Comparison of ENCODE assay signal across 8 mouse cellular contexts in genomic region chr11:80208860-80209800, GRCm38 (mm10). TPM values are rescaled to one million over a fixed set of nuclear protein-coding genes. Genes with fewer than 3 reads are reported as not detected.
DNase-seq lines count a peak whose midpoint lies in the region; ATAC-seq and TF ChIP-seq lines count a peak whose summit lies in the region.

TSS of gene Rhot1 (plus strand) at chr11:80209019.

- peak within 1 kb of the TSS; percentile 87 for H3K9ac ChIP-seq in CH12.LX (ENCODE audit: insufficient read depth, low read depth)
- H3K9ac ChIP-seq in forebrain, embryonic 12.5 days = peak within 1 kb of the TSS; percentile 87
- H3K9ac ChIP-seq in heart, postnatal 0 days (replicated peaks; ENCODE audit: low read depth, low read length) = peak within 1 kb of the TSS; percentile 97
- H3K9ac ChIP-seq in liver, embryonic 16.5 days (ENCODE audit: low read depth, low read length) = peak within 1 kb of the TSS; percentile 85
- H3K9ac ChIP-seq in neural tube, embryonic 13.5 days = peak within 1 kb of the TSS; percentile 91

- peaks cover 22% of the 10 kb centered on the region for H3K79me2 ChIP-seq in CH12.LX (replicated peaks; ENCODE audit: control insufficient read depth, extremely low read depth, insufficient read depth, poor library complexity, severe bottlenecking)

- no peak for TF ChIP-seq RAD21 in CH12.LX (IDR thresholded peaks at IDR 0.05; ENCODE audit: low read depth, low read length)

- no peaks in the 10 kb centered on the region for H3K9me3 ChIP-seq in CH12.LX (replicated peaks; ENCODE audit: low read length)
- no peaks in the 10 kb centered on the region for H3K9me3 ChIP-seq in forebrain, embryonic 12.5 days
- no peaks in the 10 kb centered on the region for H3K9me3 ChIP-seq in heart, postnatal 0 days (replicated peaks; ENCODE audit: control insufficient read depth, low read length)
- H3K9me3 ChIP-seq in liver, embryonic 16.5 days (replicated peaks; ENCODE audit: control insufficient read depth, low read length) = no peaks in the 10 kb centered on the region
- no peaks in the 10 kb centered on the region for H3K9me3 ChIP-seq in neural tube, embryonic 13.5 days

- under 1% methylated on average over 72 of the region's 78 CpGs for WGBS in forebrain, embryonic 12.5 days
- WGBS in heart, postnatal 0 days = under 1% methylated on average over 74 of the region's 78 CpGs
- under 1% methylated on average over 66 of the region's 78 CpGs for WGBS in liver, embryonic 16.5 days (ENCODE audit: insufficient replicate concordance)
- WGBS in neural tube, embryonic 13.5 days = under 1% methylated on average over 74 of the region's 78 CpGs

- peak within 1 kb of the TSS; percentile 55 for H3K4me2 ChIP-seq in CH12.LX (ENCODE audit: insufficient read depth, low read depth, poor library complexity, severe bottlenecking)
- H3K4me2 ChIP-seq in forebrain, embryonic 12.5 days = peak within 1 kb of the TSS; percentile 65
- peak within 1 kb of the TSS; percentile 73 for H3K4me2 ChIP-seq in heart, postnatal 0 days (ENCODE audit: low read depth, low read length)
- peak within 1 kb of the TSS; percentile 75 for H3K4me2 ChIP-seq in liver, embryonic 16.5 days (ENCODE audit: low read depth, low read length)
- H3K4me2 ChIP-seq in neural tube, embryonic 13.5 days = peak within 1 kb of the TSS; percentile 66

- peak; percentile 55 to 94; a peak in 3 of 4 replicates for TF ChIP-seq CTCF in CH12.LX (conservative IDR thresholded peaks at IDR 0.05 in 1 of 2, IDR thresholded peaks at IDR 0.05 in 1 of 2; ENCODE audit: low read depth in 2 of 2, low read length in 2 of 2)
- peak; percentile 87 for TF ChIP-seq CTCF in heart, postnatal 0 days (IDR thresholded peaks at IDR 0.05; ENCODE audit: low read depth)
- peak; percentile 94 for TF ChIP-seq CTCF in testis, adult 2 months (IDR thresholded peaks at IDR 0.05; ENCODE audit: control insufficient read depth, insufficient read depth, insufficient replicate concordance, low read depth, low read length)

- peaks cover 8 to 23% of the 10 kb centered on the region in 2 experiments for H3K36me3 ChIP-seq in CH12.LX (replicated peaks in 1 of 2; ENCODE audit: control insufficient read depth in 1 of 2, insufficient read depth in 1 of 2, low read length in 1 of 2)
- peaks cover 10% of the 10 kb centered on the region for H3K36me3 ChIP-seq in forebrain, embryonic 12.5 days (replicated peaks)
- H3K36me3 ChIP-seq in heart, postnatal 0 days (replicated peaks; ENCODE audit: control insufficient read depth, insufficient read depth, low read length) = peaks cover 4% of the 10 kb centered on the region; the same call in 1 of the 2 replicates
- no peaks in the 10 kb centered on the region for H3K36me3 ChIP-seq in liver, embryonic 16.5 days (ENCODE audit: control insufficient read depth, insufficient read depth)
- H3K36me3 ChIP-seq in neural tube, embryonic 13.5 days = peaks cover 5% of the 10 kb centered on the region
- H3K36me3 ChIP-seq in testis, adult 2 months (ENCODE audit: control insufficient read depth, insufficient read depth, low read length) = no peaks in the 10 kb centered on the region

- peaks cover 2 to 29% of the 10 kb centered on the region in 2 experiments; a peak in 3 of 4 replicates for H3K4me1 ChIP-seq in CH12.LX (ENCODE audit: control insufficient read depth in 1 of 2, insufficient read depth in 2 of 2)
- H3K4me1 ChIP-seq in forebrain, embryonic 12.5 days = peaks cover 14% of the 10 kb centered on the region
- peaks cover 10% of the 10 kb centered on the region for H3K4me1 ChIP-seq in heart, postnatal 0 days (ENCODE audit: control insufficient read depth, insufficient read depth)
- peaks cover 17% of the 10 kb centered on the region for H3K4me1 ChIP-seq in liver, embryonic 16.5 days (ENCODE audit: control insufficient read depth, low read depth, low read length)
- H3K4me1 ChIP-seq in neural tube, embryonic 13.5 days (replicated peaks) = peaks cover 21% of the 10 kb centered on the region
- H3K4me1 ChIP-seq in testis, adult 2 months (ENCODE audit: control insufficient read depth, insufficient read depth, low read length) = peaks cover 2% of the 10 kb centered on the region

- peak; percentile 91 for ATAC-seq in forebrain, embryonic 12.5 days (ENCODE audit: low FRiP score)
- peak; percentile 93 for ATAC-seq in heart, postnatal 0 days (ENCODE audit: insufficient read depth, low read depth)
- ATAC-seq in liver, embryonic 16.5 days (ENCODE audit: low read depth) = peak; percentile 95
- ATAC-seq in neural tube, embryonic 13.5 days (ENCODE audit: low read depth) = peak; percentile 96

- dilution Hi-C loops in CH12.LX (cut with MboI; ENCODE audit: extremely low pct_ligation_motif_present, extremely low pct_unique_long_range_greater_than_20kb, low sequenced_read_pairs) = no loop called here

- TF ChIP-seq POLR2A in CH12.LX (IDR thresholded peaks at IDR 0.05; ENCODE audit: low read depth, low read length) = peak; percentile 95
- peak; percentile 74 for TF ChIP-seq POLR2A in testis, adult 2 months (IDR thresholded peaks at IDR 0.05; ENCODE audit: control insufficient read depth, low read depth, low read length)

- in situ Hi-C loops in CH12.LX (cut with MboI; ENCODE audit: low pct_ligation_motif_present, low pct_unique_long_range_greater_than_20kb, low sequenced_read_pairs) = no loop called here

- TF ChIP-seq EP300 in CH12.LX (IDR thresholded peaks at IDR 0.05; ENCODE audit: low read length) = 0 out of 2 replicates have a peak, but pooled peaks have one; percentile 16
- 0 out of 2 replicates have a peak, but pooled peaks have one; percentile 13 for TF ChIP-seq EP300 in heart, postnatal 0 days (IDR thresholded peaks at IDR 0.05; ENCODE audit: low read depth)

- DNase-seq in CH12.LX (ENCODE audit: extremely low read depth) = peak; percentile 96
- DNase-seq in c-Kit-positive CD71-positive TER-119-negative erythroid progenitor cells, embryonic 14.5 days (ENCODE audit: low read depth) = peak; percentile 92
- DNase-seq in heart, postnatal 0 days (ENCODE audit: low spot score) = peak; percentile 92
- DNase-seq in kidney, postnatal 4 days = peak; percentile 98

- no peaks in the 10 kb centered on the region for H3K27me3 ChIP-seq in CH12.LX (replicated peaks)
- H3K27me3 ChIP-seq in forebrain, embryonic 12.5 days = no peaks in the 10 kb centered on the region
- no peaks in the 10 kb centered on the region for H3K27me3 ChIP-seq in heart, postnatal 0 days (ENCODE audit: control insufficient read depth, insufficient read depth, low read length)
- no peaks in the 10 kb centered on the region for H3K27me3 ChIP-seq in liver, embryonic 16.5 days (ENCODE audit: control insufficient read depth, insufficient read depth, low read depth, low read length)
- H3K27me3 ChIP-seq in neural tube, embryonic 13.5 days = no peaks in the 10 kb centered on the region
- no peaks in the 10 kb centered on the region for H3K27me3 ChIP-seq in testis, adult 2 months (ENCODE audit: control insufficient read depth, insufficient read depth, low read length)

- peak within 1 kb of the TSS; percentile 92 to 100 (median 97) for H3K4me3 ChIP-seq in CH12.LX (replicated peaks in 1 of 3; ENCODE audit: low read depth in 2 of 3, low read length in 2 of 3, poor library complexity in 1 of 3)
- H3K4me3 ChIP-seq in forebrain, embryonic 12.5 days (replicated peaks) = peak within 1 kb of the TSS; percentile 78
- peak within 1 kb of the TSS; percentile 98 for H3K4me3 ChIP-seq in heart, postnatal 0 days (ENCODE audit: low read depth, low read length)
- H3K4me3 ChIP-seq in liver, embryonic 16.5 days (ENCODE audit: low read depth, low read length) = peak within 1 kb of the TSS; percentile 75
- peak within 1 kb of the TSS; percentile 94 for H3K4me3 ChIP-seq in neural tube, embryonic 13.5 days
- H3K4me3 ChIP-seq in testis, adult 2 months (ENCODE audit: control insufficient read depth, low read depth, low read length) = peak within 1 kb of the TSS; percentile 98

- H3K27ac ChIP-seq in CH12.LX (ENCODE audit: insufficient read depth, low read depth) = peak within 1 kb of the TSS; percentile 82
- H3K27ac ChIP-seq in forebrain, embryonic 12.5 days = peak within 1 kb of the TSS; percentile 92
- peak within 1 kb of the TSS; percentile 99 for H3K27ac ChIP-seq in heart, postnatal 0 days (ENCODE audit: low read depth)
- H3K27ac ChIP-seq in liver, embryonic 16.5 days (ENCODE audit: low read length) = peak within 1 kb of the TSS; percentile 86
- peak within 1 kb of the TSS; percentile 94 for H3K27ac ChIP-seq in neural tube, embryonic 13.5 days (replicated peaks)
- peak within 1 kb of the TSS; percentile 91 for H3K27ac ChIP-seq in testis, adult 2 months (ENCODE audit: control insufficient read depth, insufficient read depth, low read depth, low read length)

TF ChIP-seq in CH12.LX, 34 proteins besides CTCF, POLR2A, EP300 and RAD21 (continues in another document):
- TF ChIP-seq UBTF (IDR thresholded peaks at IDR 0.05; ENCODE audit: low read depth, low read length) (peak; percentile 95; the same call in 1 of the 2 replicates), NELFE (IDR thresholded peaks at IDR 0.05; ENCODE audit: low read depth, low read length) (peak; percentile 94), RCOR1 (conservative IDR thresholded peaks at IDR 0.05; ENCODE audit: low read depth, low read length) (0 out of 2 replicates have a peak, but pooled peaks have one; percentile 12), SIN3A (IDR thresholded peaks at IDR 0.05; ENCODE audit: low read length) (peak; percentile 87), SMC3 (IDR thresholded peaks at IDR 0.05; ENCODE audit: low read depth, low read length) (no peak), KAT2A (IDR thresholded peaks at IDR 0.05; ENCODE audit: insufficient replicate concordance, low read length) (peak; percentile 84; the same call in 1 of the 2 replicates), ELF1 (IDR thresholded peaks at IDR 0.05; ENCODE audit: low read depth, low read length) (peak; percentile 85), E2F4 (IDR thresholded peaks at IDR 0.05; ENCODE audit: insufficient replicate concordance, low read depth, low read length) (no peak), CHD2 (IDR thresholded peaks at IDR 0.05; ENCODE audit: low read length) (no peak), MAFK (IDR thresholded peaks at IDR 0.05; ENCODE audit: insufficient replicate concordance, low read length) (no peak), MAZ (IDR thresholded peaks at IDR 0.05; ENCODE audit: low read depth, low read length) (peak; percentile 16; the same call in 1 of the 2 replicates), BHLHE40 (IDR thresholded peaks at IDR 0.05; ENCODE audit: low read depth, low read length) (peak; percentile 71)

RNA-seq across cellular contexts. Expression of gene Rhot1, which starts in this region (rescaled TPM):
- 33.1 and 36.3 TPM in 2 replicates for total RNA-seq in CH12.LX (2012; rRNA removed)
- 73.3 and 83.5 TPM in 2 replicates for total RNA-seq in CH12.LX (2014; rRNA removed)
- polyA plus RNA-seq in CH12.LX (2012; ENCODE audit: insufficient read length, low read depth) = 55.3 and 61.0 TPM in 2 replicates
- polyA plus RNA-seq in forebrain, embryonic 12.5 days (2016; fragmentation: Nextera tagmentation; extraction: Ambion mirVana) = 61.9 and 65.5 TPM in 2 replicates
- 77.3 and 89.3 TPM in 2 replicates for total RNA-seq in heart, postnatal 0 days (2014; rRNA removed; ENCODE audit: low replicate concordance)
- polyA plus RNA-seq in heart, postnatal 0 days (2015; fragmentation: Nextera tagmentation; extraction: Ambion mirVana) = 48.8 and 53.8 TPM in 2 replicates
- polyA plus RNA-seq in liver, embryonic 16.5 days (2015; fragmentation: Nextera tagmentation; extraction: Ambion mirVana) = 19.6 and 20.2 TPM in 2 replicates
- polyA plus RNA-seq in neural tube, embryonic 13.5 days (2015; fragmentation: Nextera tagmentation; extraction: Ambion mirVana) = 76.2 and 80.0 TPM in 2 replicates
- polyA plus RNA-seq in testis, adult 2 months (2012; rRNA removed) = 30.3 and 35.5 TPM in 2 replicates

Comparison
In these comparisons a context has a peak if more than half of its experiments do, and no peak if none do; other contexts are left out.
1. Peak in every context shown above with its lines: DNase-seq, ATAC-seq, H3K4me3 ChIP-seq and H3K27ac ChIP-seq.